Mouse (Mus musculus) heart, embryonic 13.5 days (tissue): Measurements from ENCODE around the gene Lmcd1. TPM values are rescaled to one million over a fixed set of nuclear protein-coding genes. Genes with fewer than 3 reads are reported as not detected.

Experiments used
- ATAC-seq: fragments of 200-750 bp; cut with Nextera tagmentation; 2 replicates; pipeline ENCODE4 v1.8.0; 2017; ENCODE audit warnings: moderate TSS enrichment; ENCODE audit not compliant: insufficient number of reproducible peaks, low FRiP score, low TSS enrichment; ENCODE audit errors: extremely low read depth
- H3K27ac ChIP-seq: fragments of 300-500 bp; sonication (generic); replicated peaks from 2 replicates; pipeline ENCODE4 v1.5.1; 2015; ENCODE audit warnings: moderate library complexity, mild to moderate bottlenecking, inconsistent platforms
- H3K27me3 ChIP-seq: fragments of 300-500 bp; sonication (generic); replicated peaks from 2 replicates; pipeline ENCODE4 v1.6.1; 2015; ENCODE audit warnings: mild to moderate bottlenecking, inconsistent platforms
- H3K36me3 ChIP-seq: fragments of 300-500 bp; sonication (generic); 2 replicates; pipeline ENCODE4 v1.6.1; 2015; ENCODE audit warnings: mild to moderate bottlenecking, inconsistent platforms
- H3K4me1 ChIP-seq: fragments of 300-500 bp; sonication (generic); 2 replicates; pipeline ENCODE4 v1.6.1; 2015; ENCODE audit warnings: inconsistent platforms
- H3K4me2 ChIP-seq: fragments of 300-500 bp; sonication (generic); 2 replicates; pipeline ENCODE4 v1.6.1; 2015; ENCODE audit warnings: inconsistent platforms, mild to moderate bottlenecking, moderate library complexity
- H3K4me3 ChIP-seq: fragments of 300-500 bp; sonication (generic); 2 replicates; pipeline ENCODE4 v1.5.1; 2015; ENCODE audit warnings: moderate library complexity, mild to moderate bottlenecking, inconsistent platforms
- H3K9ac ChIP-seq: fragments of 300-500 bp; sonication (generic); 2 replicates; pipeline ENCODE4 v1.6.1; 2015; ENCODE audit warnings: inconsistent platforms, mild to moderate bottlenecking, moderate library complexity
- H3K9me3 ChIP-seq: fragments of 300-500 bp; sonication (generic); 2 replicates; pipeline ENCODE4 v1.6.1; 2016; ENCODE audit warnings: inconsistent platforms
- WGBS: fragments of 180-500 bp; shearing (Covaris S2); methylation state at CpG from one replicate; pipeline ENCODE4 v1.1.7; 2015; ENCODE audit warnings: mixed read lengths; 5-methylcytosine and 5-hydroxymethylcytosine counted together
- polyA plus RNA-seq: library from polyadenylated mRNA; unstranded; fragments of >200 nt; fragmentation: Nextera tagmentation; extraction: Ambion mirVana; gene quantifications from 2 replicates; pipeline ENCODE4 v1.2.1, GENCODE M21; 2015

Lmcd1 gene
- polyA plus RNA-seq, 1 experiment from 2014 or later: 47.8 TPM

DNA sequence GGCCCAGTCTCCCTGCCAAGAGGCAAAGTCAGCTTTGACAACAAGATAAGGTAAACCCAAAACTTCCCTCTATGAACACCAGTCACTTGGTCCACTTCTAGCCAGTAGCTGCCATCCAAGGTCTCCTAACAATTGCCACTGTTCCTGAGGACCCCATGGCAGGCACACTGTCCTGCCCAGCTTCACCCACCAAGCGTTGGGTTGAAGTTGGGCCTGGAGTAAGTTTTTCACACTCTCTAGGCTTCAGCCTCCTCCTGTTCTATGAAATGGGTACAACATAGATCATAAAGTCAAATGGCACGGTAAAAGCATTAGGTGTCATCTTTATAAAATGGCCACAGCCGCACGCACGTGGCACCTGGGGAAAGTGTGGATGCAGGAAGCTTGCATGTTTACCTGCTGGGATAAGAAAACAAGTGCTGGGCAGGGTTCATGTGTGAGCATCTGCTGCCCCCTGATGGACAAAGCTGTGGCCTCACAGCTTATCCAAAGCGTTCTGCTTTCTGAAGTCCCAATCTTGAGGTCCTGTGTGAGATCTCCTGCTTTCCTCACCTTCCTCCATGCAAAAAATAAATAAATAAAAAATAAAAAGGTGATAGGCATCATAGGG lies 88.9 kb downstream of the Lmcd1 start:
- no peak for ATAC-seq
- 26% methylated on average over 6 of the region's 6 CpGs for WGBS

DNA sequence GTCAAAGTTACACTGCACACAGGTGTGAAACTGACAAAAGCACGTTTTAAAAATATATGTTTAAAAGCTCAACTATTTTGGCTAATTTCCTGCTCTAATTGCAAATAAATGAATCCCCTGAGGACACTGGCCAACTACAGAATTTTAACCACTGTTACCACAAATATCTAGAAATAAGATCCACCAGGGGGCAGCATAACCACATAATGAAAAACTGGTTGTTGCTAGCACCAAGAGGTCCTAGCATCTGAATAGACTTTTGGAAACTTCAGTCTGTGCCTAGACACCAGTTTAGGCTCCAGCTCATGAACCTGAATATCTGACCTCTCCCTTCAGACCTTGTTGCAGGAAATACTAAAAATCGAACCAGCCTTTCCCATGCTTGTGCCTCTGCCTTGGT lies 91.0 kb downstream of the Lmcd1 start:
- 36% methylated on average over 2 of the region's 2 CpGs for WGBS
- Histone ChIP-seq H3K9me3 (0 out of 2 replicates have a peak, but pooled peaks cover 4% of the 10 kb centered on the region), H3K36me3 (no peaks in the 10 kb centered on the region), H3K4me1 (no peaks in the 10 kb centered on the region), H3K27ac (no peak overlapping the region), H3K4me3 (no peak overlapping the region), H3K9ac (no peak overlapping the region), H3K27me3 (no peaks in the 10 kb centered on the region), H3K4me2 (no peak overlapping the region)
- ATAC-seq: no peak

More for the DNA sequence above, 88.9 kb downstream of the Lmcd1 start:
- H3K27ac ChIP-seq: no peak overlapping the region
- H3K4me1 ChIP-seq: no peaks in the 10 kb centered on the region
- no peaks in the 10 kb centered on the region for H3K27me3 ChIP-seq
- H3K4me2 ChIP-seq: no peak overlapping the region
- no peak overlapping the region for H3K9ac ChIP-seq
- no peaks in the 10 kb centered on the region for H3K36me3 ChIP-seq
- H3K9me3 ChIP-seq: 0 out of 2 replicates have a peak, but pooled peaks cover 4% of the 10 kb centered on the region
- H3K4me3 ChIP-seq: no peak overlapping the region

DNA sequence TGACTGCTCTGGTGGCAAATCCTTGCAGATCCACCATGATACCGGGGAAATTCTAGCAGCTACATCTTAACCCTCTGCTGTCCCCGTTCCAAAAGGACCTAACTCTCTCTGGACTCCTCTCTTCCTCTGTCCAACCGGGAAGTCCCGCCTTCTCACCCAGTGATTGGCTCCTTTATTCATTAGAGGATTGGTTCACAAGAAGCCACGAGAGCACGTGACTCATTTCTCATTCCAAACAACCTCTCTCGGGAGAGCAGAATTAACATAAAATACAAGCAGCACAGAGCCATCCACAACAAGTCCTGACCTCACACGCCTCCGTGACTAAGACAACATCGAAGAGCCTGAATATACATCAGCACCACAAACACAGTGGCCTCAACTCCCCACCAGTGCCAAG lies 91.7 kb downstream of the Lmcd1 start:
- Histone ChIP-seq H3K4me2 (no peak overlapping the region), H3K27ac (no peak overlapping the region), H3K9me3 (0 out of 2 replicates have a peak, but pooled peaks cover 4% of the 10 kb centered on the region), H3K36me3 (no peaks in the 10 kb centered on the region), H3K9ac (no peak overlapping the region), H3K4me3 (no peak overlapping the region), H3K4me1 (no peaks in the 10 kb centered on the region), H3K27me3 (no peaks in the 10 kb centered on the region)
- 80% methylated on average over 10 of the region's 10 CpGs for WGBS
- ATAC-seq: no peak

DNA sequence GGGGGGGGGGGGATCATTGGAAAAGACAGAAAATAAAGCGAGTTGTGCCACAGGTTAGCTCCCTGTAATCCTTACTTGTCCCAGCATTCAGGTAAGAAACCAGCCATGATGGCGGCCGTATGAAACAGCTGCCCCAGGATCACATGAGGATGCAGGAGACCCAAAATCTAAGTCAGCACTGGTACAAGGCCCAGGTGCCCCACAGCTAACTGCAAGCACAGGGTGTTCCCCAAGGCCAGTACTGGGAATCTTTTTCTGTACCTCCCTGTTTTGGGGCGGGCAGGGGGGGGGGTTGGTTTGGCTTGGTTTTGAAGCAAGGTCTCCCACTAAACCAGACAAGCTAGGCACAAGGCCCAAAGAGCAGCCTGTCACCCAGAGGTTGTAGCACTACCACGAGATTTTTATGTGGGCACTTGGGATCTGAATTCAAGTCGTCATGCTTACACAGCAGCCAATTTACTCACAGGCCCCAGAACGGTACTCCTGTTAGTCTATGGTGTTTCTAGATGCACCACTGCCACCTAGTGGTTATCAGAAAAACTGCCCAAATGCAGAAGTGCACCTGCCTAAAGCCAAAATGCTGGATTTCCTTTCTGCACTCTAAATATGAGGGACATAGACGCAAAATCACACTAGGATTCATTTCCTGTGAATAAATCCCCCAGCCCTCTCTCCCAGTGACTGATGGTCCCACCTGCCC lies 100.5 kb downstream of the Lmcd1 start:
- no peak for ATAC-seq
- WGBS: 42% methylated on average over 8 of the region's 8 CpGs
- Histone ChIP-seq H3K36me3 (no peaks in the 10 kb centered on the region), H3K9me3 (no peaks in the 10 kb centered on the region), H3K27ac (no peak overlapping the region), H3K4me3 (no peak overlapping the region), H3K4me2 (no peak overlapping the region), H3K27me3 (peaks cover 15% of the 10 kb centered on the region; the same call in 1 of the 2 replicates), H3K4me1 (no peaks in the 10 kb centered on the region), H3K9ac (no peak overlapping the region)

DNA sequence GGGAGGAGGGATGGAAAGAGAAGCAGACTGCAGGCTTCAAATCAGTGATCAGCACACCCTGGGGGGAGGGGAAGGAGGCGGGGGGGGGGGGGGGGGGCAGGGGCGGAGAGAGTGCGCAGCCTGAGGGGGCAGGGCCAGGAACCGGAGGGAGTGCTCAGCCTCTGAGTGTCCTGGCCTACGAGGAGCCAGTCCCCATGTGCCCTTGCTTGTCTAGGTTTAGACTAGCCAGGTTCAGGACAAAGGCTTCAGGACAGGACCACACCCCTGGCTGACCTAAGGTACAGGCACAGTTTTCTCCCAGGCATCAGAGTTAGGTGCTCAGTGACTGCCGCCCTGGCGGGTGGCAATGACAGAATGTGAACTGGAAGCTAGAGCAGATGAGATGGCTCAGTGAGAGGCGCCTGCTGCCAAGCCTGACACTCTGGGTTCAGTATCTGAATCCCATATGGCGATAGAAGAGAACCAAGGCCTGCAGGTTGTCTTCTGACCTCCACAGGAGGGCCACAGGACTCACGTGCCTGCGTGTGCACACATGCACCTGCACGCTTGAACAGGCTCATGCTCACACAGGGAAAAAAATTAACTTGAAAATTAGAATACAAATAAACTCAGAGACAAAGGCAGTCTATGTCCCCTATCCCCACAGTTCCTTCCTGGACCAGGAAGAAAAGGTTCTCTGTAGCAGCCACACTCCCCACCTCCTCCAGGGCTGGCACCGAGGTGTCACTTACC lies 102.3 kb downstream of the Lmcd1 start:
- WGBS: 64% methylated on average over 11 of the region's 13 CpGs
- Histone ChIP-seq H3K27ac (no peak overlapping the region), H3K4me1 (no peaks in the 10 kb centered on the region), H3K36me3 (no peaks in the 10 kb centered on the region), H3K4me3 (no peak overlapping the region), H3K4me2 (no peak overlapping the region), H3K9me3 (no peaks in the 10 kb centered on the region), H3K27me3 (peaks cover 15% of the 10 kb centered on the region; the same call in 1 of the 2 replicates), H3K9ac (no peak overlapping the region)
- ATAC-seq: no peak

DNA sequence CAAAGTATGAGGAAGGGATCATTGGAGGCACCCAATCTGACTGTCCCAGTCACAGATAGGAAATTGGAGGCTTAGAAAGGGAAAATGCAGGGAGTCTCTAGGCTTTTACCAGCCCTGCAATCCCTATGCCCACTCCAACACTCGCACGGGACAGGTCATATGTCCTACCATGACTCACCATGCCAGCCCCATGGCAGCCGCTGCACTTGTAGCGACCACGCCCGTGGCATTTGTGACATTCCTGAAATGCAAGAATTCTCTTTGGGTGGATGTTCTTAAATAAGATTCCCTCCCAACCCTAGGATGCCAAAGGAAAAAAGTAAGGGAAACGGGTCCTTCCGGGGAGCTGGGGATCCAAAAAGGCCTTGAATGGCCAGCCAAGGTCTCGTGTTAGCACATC lies 105.5 kb downstream of the Lmcd1 start:
- no peaks in the 10 kb centered on the region for H3K9me3 ChIP-seq
- H3K27me3 ChIP-seq: peaks cover 15% of the 10 kb centered on the region; the same call in 1 of the 2 replicates
- ATAC-seq: no peak
- H3K4me1 ChIP-seq: peaks cover 10% of the 10 kb centered on the region
- no peak overlapping the region for H3K9ac ChIP-seq
- H3K4me2 ChIP-seq: no peak overlapping the region
- no peak overlapping the region for H3K27ac ChIP-seq
- WGBS: 82% methylated on average over 9 of the region's 9 CpGs
- no peaks in the 10 kb centered on the region for H3K36me3 ChIP-seq
- H3K4me3 ChIP-seq: no peak overlapping the region

Other genes with a start within 250 kb of the Lmcd1 start
- gene Ssu2, start 114.3 kb downstream of the Lmcd1 start, polyA plus RNA-seq: 0.60 and 0.84 TPM in 2 replicates
- 75.5 and 87.9 TPM in 2 replicates for gene Cav3, start 185.7 kb downstream of the Lmcd1 start, polyA plus RNA-seq
- gene Oxtr, start 216.2 kb downstream of the Lmcd1 start, polyA plus RNA-seq: 0.11 and 0.12 TPM in 2 replicates